In genomic region chrX:105120275-105121226, GRCm38 (mm10) we compare ENCODE assay signal across 8 mouse cellular contexts. TPM values are rescaled to one million over a fixed set of nuclear protein-coding genes. Genes with fewer than 3 reads are reported as not detected.
A peak's percentile ranks its signal among the peaks of the same experiment; 100 is the strongest.
DNase-seq lines count a peak whose midpoint lies in the region; ATAC-seq and TF ChIP-seq lines count a peak whose summit lies in the region.

Gene Magee1, plus strand, starts transcription at chrX:105120378.

- CTCF ChIA-PET in Patski (lab: Charles Lee) = interaction anchor here (1.5 kb wide), 1 partner anchor 10 kb away, joined by 3 read pairs; no protein-coding TSS in a partner anchor

- no peak for TF ChIP-seq CTCF in Patski (IDR thresholded peaks at IDR 0.05)

- peak; percentile 22 for DNase-seq in Patski (ENCODE audit: low read depth, low spot score)
- DNase-seq in cerebellum, postnatal 10 days = peak; percentile 86 to 91
- peak; percentile 78 to 81 for DNase-seq in frontal cortex, postnatal 14 days (ENCODE audit: low spot score in 2 of 2)
- peak; percentile 70 to 85 for DNase-seq in layer of hippocampus, postnatal 14 days (ENCODE audit: low spot score in 2 of 2)
- DNase-seq in lung, postnatal 10 days = peak; percentile 75
- peak; percentile 55 for DNase-seq in ovary, postnatal 14 days (ENCODE audit: low spot score)
- peak; percentile 75 for DNase-seq in thymus, postnatal 14 days

- POLR2A ChIA-PET in Patski (lab: Charles Lee) = no interaction called here

- H3K9me3 ChIP-seq in hindbrain, embryonic 12.5 days (replicated peaks) = no peaks in the 10 kb centered on the region

- H3K36me3 ChIP-seq in hindbrain, embryonic 12.5 days = 0 out of 2 replicates have a peak, but pooled peaks cover 3% of the 10 kb centered on the region

- peak within 1 kb of the TSS; percentile 60 for H3K4me2 ChIP-seq in hindbrain, embryonic 12.5 days (replicated peaks)

- H3K4me3 ChIP-seq in hindbrain, embryonic 12.5 days = peak within 1 kb of the TSS; percentile 55

- H3K27ac ChIP-seq in hindbrain, embryonic 12.5 days = peak within 1 kb of the TSS; percentile 80

- H3K27me3 ChIP-seq in Patski = no peaks in the 10 kb centered on the region
- H3K27me3 ChIP-seq in hindbrain, embryonic 12.5 days = peaks cover 46% of the 10 kb centered on the region

- no peaks in the 10 kb centered on the region for H3K4me1 ChIP-seq in hindbrain, embryonic 12.5 days

- H3K9ac ChIP-seq in hindbrain, embryonic 12.5 days = peak within 1 kb of the TSS; percentile 76

- ATAC-seq in Patski = peak; percentile 75
- ATAC-seq in hindbrain, embryonic 12.5 days (ENCODE audit: low FRiP score) = peak; percentile 79

- WGBS in hindbrain, embryonic 12.5 days = 14% methylated on average over 61 of the region's 65 CpGs

- in situ Hi-C loops in Patski (cut with MboI; ENCODE audit: low pct_unique_long_range_greater_than_20kb) = loop anchor here (25.0 kb wide), 1 partner anchor 1067 kb away; the partner anchor contains the start of gene Pgk1

RNA-seq across cellular contexts. Expression of gene Magee1, which starts in this region (rescaled TPM):
- 32.2 TPM for polyA plus RNA-seq in Patski (2021)
- 90.3 and 92.9 TPM in 2 replicates for polyA plus RNA-seq in hindbrain, embryonic 12.5 days (2016; fragmentation: Nextera tagmentation; extraction: Ambion mirVana)
- total RNA-seq in layer of hippocampus, postnatal 14 days (2021) = 100 to 1,000 TPM; 143 to 146 TPM

Comparison
In these comparisons a context has a peak if more than half of its experiments do, and no peak if none do; other contexts are left out.
1. Peak in every context shown above with its lines: DNase-seq, ATAC-seq, H3K4me3 ChIP-seq and H3K27ac ChIP-seq.
2. DNase-seq: peak in every context shown above with its lines; median percentile 88 in cerebellum, postnatal 10 days; 80 in frontal cortex, postnatal 14 days; 78 in layer of hippocampus, postnatal 14 days; 75 in lung, postnatal 10 days; 75 in thymus, postnatal 14 days; 55 in ovary, postnatal 14 days; 22 in Patski.